Mouse (Mus musculus): Measurements from ENCODE around the gene Rnf166.

Gene Rnf166

DNA sequence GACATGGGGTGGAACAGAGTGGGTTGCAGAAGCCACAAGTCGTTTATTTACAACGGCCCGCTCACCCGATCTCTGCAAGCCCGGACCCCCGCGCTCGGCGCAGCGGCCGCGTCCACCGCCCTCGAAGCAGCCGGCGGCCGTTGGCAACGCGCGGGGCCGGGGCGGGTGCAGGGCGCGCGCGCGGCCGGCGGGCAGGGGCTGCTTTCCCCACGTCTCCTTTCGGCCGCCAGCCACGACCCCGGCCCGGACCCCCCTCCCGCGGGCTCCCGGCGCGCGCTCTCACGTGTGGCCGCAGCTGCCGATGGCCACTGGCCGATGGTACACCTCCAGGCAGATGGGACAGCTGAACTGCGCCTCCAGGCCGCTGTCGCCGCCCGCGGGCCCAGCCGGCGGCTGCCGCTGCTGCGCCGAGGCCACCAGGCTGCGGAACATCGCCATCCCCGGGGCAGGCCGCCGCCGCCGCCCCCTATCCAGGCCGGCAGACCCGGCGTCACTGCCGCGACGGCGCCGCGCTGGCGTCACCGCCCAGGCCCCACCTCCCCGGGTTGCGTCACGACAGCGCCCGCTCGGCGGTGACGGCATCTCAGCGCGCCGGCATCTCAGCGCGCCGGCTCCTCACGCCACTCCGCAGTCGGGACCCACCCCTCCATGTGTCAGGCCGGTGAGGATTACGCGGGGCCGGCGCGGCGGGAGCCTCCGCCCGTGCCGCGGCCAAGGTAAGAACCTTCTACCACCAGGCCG lies at the start of gene Rnf166, which contains the start of gene Ctu2:
Rnf166 (minus strand) TSS at position 485 of the 741 bp plus-strand sequence.
Ctu2 (plus strand) TSS at position 564 of the 741 bp plus-strand sequence.
- in situ Hi-C loops (cut with MboI; ENCODE audit: low pct_unique_long_range_greater_than_20kb in 1 of 2, low sequenced_read_pairs in 2 of 2, unreplicated experiment in 1 of 2), result no loop called here

DNA sequence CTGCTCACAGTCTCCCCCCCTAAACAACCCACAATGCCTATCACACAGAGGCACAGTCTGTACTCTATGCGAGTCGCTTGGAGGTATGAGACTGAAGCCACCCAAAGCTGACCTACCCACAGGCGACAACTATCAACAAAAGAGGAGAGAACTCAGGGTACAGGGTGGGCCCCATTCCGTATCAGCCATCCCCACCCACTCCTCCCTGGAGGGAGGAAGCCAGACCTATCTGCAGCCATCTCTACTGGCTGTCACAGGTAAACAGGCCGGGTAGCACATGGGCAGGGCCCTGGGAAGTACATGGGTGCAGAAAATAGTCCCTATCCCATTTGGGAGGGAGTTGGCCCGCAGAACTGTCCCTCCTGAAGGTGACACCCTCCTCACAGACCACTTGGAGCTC lies 49.1 kb upstream of the Rnf166 start:
- in situ Hi-C loops (cut with MboI; ENCODE audit: low pct_unique_long_range_greater_than_20kb in 1 of 2, low sequenced_read_pairs in 2 of 2, unreplicated experiment in 1 of 2), result no loop called here

DNA sequence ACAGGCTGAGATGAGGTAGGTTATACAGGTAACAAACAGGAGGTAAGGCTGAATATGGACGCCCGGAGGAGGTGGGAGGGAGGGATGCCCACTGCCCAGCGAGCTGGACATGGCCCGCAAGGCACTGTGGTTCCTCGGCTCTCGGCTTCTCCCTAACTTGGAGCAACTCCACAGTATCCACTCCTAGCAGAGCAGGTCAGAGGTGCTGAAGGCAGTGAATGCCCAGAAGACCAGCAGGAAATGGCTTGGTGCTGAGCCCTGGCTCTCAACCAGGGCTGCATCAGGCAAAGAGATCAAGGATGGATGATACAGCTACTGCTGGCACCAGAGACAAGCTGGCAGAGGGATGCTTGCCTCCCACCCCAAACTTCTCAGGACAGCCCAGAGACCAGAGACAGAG lies 48.6 kb upstream of the Rnf166 start:
- in situ Hi-C loops (cut with MboI; ENCODE audit: low pct_unique_long_range_greater_than_20kb in 1 of 2, low sequenced_read_pairs in 2 of 2, unreplicated experiment in 1 of 2), result no loop called here

DNA sequence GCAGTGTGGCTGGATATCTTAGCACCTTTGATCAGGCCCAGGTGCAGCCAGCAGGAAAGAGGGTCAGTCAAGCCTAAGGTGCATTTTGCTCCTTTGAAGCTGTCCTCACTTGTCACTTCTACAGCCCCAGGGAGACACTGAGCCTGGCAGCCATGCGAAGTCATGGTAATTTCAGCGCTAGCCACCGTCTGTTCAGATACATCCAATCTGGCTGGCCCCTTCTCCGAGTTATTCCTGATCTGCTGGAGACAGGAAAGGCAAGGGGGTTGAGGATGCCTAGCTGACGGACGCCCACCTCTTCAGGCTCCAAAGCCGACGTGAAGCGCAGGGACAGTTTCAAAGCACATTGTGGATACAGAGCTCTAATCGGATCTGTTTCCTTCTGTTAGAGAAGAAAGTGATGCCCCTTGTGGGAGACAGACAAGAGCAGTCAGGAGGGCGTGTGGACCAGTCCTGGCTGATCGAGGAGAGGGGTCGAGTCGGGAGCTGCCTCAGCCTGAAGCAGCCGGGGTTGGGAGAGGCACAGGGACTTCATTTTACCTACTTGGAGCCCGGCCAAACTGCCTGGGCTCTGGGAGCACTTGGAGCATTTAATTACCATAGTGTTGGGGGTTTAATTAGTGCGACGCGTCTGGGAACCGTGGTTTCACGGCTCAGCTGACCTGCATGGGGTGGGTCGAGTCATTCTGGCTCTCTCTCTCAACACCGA lies 47.9 kb upstream of the Rnf166 start:
- in situ Hi-C loops (cut with MboI; ENCODE audit: low pct_unique_long_range_greater_than_20kb in 1 of 2, low sequenced_read_pairs in 2 of 2, unreplicated experiment in 1 of 2), result no loop called here

DNA sequence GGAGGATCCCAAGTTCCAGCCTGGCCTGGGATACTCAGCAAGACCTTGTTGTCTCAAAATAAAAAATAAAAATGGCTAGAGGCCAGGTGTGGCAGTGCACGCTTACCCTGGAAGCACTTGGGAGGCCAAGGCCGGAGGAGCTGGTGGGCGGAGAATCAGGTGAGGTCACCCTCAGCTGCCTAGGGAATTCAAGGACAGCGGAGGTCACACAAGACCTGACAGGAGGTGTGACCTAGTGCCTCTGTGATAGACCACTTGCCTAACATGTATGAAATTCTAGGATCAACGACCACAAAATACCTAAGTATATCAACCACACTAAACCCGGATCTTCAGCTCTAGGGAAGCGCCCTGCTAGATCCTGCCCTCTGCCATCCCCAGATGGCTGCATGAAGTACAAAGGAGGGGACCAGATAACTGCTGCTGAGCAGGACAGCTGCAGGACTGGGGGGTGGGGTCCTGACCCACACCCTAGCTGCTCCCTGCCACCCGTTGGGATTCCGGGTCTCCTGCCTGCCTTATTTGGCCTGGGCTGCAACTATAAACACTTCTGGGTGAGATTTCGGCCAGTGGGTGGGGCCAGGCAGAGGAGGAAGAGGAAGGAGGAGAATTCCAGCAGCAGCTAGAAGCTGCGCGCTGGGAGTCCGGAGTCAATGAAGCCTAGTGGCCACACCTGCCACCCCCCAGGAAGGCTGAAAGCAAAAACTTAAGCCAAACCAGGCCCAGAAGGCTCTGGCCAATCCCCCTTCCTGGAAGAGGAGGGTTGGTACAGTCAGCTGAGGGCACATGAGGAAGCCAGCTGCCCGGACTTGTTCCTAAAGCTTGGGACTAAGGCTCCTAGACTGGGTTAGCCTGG lies 47.2 kb upstream of the Rnf166 start:
- in situ Hi-C loops (cut with MboI; ENCODE audit: low pct_unique_long_range_greater_than_20kb in 1 of 2, low sequenced_read_pairs in 2 of 2, unreplicated experiment in 1 of 2), result no loop called here

DNA sequence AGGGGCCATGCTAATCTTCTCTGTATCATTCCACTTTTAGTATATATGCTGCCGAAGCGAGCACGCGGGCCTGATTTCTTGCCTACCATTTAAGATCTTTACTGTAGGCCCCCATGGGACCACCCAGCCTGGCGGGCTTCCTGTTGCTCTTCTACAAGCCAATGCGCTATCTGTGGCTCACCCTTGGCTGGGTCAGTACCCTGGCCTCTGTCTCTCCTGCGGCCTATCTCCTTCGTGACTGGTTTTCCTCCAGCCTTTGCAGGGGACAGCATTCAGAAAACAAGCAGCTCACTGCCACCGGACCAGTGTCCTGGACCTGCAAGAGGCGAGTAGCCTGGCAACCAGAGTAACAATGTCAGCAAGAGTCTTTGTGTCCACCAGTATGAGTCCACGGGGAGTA lies 44.7 kb upstream of the Rnf166 start:
- in situ Hi-C loops (cut with MboI; ENCODE audit: low pct_unique_long_range_greater_than_20kb in 1 of 2, low sequenced_read_pairs in 2 of 2, unreplicated experiment in 1 of 2), result no loop called here

DNA sequence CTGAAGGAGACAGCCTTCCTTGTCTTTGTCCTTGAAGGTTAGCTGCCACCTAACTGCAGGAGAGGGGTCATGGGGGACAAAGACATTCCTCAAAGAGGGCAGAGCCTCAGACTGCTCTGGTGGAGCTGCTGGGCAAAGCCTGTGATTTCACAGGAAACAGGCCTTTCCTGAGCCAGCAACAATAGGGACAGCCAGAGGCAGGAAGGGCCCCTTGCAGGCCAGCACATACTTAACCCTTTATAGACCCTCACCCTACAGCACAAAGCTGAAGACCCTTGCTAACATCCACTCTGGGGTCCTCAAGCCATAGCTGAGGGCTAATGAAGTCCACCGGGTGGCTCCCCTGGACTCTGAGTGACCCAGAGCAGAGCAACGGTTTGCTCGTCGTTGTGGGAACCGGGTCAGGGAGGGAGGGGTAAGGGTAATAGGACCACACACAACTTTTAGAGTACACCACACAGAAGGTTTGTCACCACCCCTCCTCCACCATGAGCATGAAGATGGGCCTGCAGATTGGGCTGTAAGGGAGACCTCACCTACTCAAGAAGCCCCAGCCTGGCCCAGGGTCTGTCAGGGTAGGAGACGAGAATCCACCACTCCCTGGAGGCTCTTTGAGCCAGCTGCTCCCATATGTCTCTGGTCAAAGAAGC lies 41.8 kb upstream of the Rnf166 start:
- in situ Hi-C loops (cut with MboI; ENCODE audit: low pct_unique_long_range_greater_than_20kb in 1 of 2, low sequenced_read_pairs in 2 of 2, unreplicated experiment in 1 of 2), result no loop called here

DNA sequence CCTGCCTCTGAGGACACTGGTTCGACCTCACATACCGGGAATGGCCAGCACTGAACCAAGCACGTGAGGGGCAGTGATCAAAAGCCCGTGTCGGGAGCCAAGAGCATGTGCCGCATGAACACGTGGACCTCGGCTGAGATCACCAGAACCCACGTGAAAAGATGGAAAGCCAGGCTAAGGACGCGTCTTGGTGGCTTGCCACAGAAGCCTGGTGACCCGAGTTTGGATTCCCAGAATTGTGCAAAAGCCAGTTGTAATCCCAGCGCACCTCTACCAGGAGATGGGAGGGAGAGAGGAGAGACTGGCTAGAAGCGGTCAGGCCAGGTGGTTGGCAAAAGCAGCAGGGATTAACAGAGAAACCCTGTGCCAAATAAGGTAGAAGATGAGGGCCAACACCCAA lies 39.8 kb upstream of the Rnf166 start:
- in situ Hi-C loops (cut with MboI; ENCODE audit: low pct_unique_long_range_greater_than_20kb in 1 of 2, low sequenced_read_pairs in 2 of 2, unreplicated experiment in 1 of 2), result no loop called here

DNA sequence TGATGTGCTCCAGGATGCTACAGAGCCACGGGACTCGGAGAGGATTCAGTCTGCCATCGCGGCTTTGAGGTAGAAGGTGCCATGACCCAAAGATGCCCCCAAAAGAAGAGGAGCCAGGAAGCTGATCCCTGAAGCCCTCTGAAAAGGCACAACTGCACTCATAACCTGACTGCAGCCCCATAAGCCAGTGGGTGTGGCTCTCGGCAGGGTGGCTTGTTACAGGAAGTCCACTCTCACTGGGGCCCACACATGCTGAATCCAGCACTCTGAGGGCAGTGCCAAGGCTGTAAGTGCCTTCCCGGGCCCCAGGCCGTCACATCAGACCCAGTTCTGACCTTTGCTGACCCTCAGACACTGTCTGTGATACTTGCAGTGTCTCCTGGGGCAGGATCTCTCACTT lies 36.5 kb upstream of the Rnf166 start:
- in situ Hi-C loops (cut with MboI; ENCODE audit: low pct_unique_long_range_greater_than_20kb in 1 of 2, low sequenced_read_pairs in 2 of 2, unreplicated experiment in 1 of 2), result no loop called here

DNA sequence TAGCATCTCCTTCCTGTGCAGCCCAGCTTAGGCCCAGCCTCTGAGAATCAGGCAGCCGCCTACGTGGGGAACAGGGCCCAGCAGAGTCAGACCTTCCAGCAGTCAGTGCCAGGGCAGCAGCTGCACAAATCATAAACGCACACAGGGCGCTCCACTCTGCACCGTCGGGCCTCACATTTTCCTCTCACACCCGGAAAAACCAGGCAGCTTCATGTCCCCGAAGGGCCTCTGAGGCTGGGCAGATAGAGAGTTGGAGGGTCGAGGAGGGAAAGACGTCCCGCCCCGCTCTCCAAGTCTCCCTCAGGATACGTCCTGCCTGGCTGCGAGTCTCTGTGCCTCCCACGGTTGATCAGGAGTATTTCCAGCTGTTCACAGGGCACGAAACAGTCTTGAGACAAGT lies 35.7 kb upstream of the Rnf166 start:
- in situ Hi-C loops (cut with MboI; ENCODE audit: low pct_unique_long_range_greater_than_20kb in 1 of 2, low sequenced_read_pairs in 2 of 2, unreplicated experiment in 1 of 2), result no loop called here

DNA sequence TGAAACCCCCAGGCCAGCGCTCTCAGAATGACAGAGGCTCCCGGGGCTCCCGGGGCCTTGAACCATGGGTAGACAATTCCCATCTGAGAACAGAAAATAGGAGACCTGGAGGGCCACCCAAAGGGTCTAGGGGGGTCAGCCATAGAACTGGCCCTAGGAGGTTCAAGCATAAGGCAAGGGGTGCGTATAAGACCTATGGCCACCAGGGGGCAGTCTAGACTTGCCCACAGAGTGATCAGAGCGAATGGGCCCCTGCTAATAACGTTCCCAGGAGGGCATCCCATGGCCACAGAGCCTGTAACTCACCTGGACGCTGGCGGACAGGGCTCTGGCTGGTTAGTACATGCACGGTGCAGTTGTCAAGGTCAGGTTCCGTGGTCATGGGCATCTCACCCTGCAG lies 25.0 kb upstream of the Rnf166 start:
- in situ Hi-C loops (cut with MboI; ENCODE audit: low pct_unique_long_range_greater_than_20kb in 1 of 2, low sequenced_read_pairs in 2 of 2, unreplicated experiment in 1 of 2), result loop anchor here (5.0 kb wide), 2 partner anchors 46 to 66 kb away; partner anchors contain the start of gene Cdt1 (in 1 of the 2)

DNA sequence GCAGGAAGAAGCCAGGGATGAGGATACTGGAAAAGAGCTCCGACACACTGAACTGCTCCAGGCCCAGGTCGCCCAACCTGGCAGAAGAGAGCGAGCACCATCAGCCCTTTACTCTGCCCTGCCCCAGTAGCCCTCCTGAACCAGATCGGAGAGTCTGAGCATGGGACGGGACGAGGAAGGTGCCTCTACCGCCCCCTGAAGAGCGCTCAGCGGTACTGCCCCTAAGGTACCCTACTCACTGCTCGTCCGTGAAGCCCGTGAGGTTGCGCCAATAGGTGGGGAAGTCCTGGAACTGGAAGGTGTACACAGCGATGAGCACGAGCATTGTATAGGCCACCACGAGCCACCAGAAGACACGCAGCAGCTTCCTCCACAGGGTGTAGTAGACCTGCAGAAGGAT lies 22.0 kb upstream of the Rnf166 start:
- in situ Hi-C loops (cut with MboI; ENCODE audit: low pct_unique_long_range_greater_than_20kb in 1 of 2, low sequenced_read_pairs in 2 of 2, unreplicated experiment in 1 of 2), result no loop called here

DNA sequence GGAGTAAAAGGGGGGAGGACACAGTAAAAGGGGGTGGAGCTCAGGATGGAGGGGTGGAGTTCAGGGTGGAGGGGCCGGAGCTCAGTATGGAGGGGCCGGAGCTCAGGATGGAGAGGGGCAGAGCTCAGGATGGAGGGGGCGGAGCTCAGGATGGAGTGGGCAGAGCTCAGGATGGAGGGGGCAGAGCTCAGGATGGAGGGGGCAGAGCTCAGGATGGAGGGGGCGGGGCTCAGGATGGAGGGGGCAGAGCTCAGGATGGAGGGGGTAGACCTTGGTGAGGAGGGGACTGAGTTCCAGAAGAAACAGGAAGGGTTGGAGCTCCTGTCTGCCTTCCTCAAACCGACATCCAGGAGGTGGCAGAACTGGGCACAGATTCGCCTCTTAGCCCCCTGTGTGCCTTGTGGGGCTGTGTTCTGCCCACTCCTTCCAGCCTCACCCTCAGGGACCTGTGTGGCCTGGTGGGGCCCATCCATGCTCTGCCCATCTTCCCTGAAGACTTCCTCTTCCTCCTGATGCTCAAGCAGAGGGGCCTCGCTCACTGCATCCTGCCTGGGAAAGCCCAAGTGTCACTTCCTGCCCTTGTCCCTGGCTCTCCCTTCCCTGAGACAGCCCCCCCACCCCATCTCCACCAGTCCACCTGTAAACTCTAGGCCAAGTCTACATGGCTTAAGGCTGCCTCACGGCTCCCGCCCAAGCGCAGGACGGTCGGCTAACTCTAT lies 21.3 kb upstream of the Rnf166 start:
- in situ Hi-C loops (cut with MboI; ENCODE audit: low pct_unique_long_range_greater_than_20kb in 1 of 2, low sequenced_read_pairs in 2 of 2, unreplicated experiment in 1 of 2), result no loop called here

DNA sequence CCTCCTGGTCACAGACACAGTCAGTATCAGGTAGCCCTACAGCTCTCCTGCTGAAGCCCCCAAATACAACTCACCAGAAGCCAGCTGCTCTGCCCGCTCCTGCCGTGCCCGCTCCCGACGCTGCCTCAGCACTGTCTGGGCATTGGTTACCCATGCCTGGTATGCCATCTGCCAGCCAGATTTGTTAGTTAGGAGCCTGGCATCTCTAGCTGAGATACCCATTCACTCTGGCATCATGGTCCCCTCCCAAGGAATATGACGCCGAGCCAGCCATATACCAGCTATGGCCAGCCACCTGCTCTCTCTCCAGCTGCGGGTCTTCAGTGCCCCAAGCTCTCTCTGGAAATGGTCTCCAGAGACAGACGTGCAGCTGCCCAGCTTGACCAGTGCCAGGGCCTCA lies 12.5 kb upstream of the Rnf166 start:
- in situ Hi-C loops (cut with MboI; ENCODE audit: low pct_unique_long_range_greater_than_20kb in 1 of 2, low sequenced_read_pairs in 2 of 2, unreplicated experiment in 1 of 2), result no loop called here

DNA sequence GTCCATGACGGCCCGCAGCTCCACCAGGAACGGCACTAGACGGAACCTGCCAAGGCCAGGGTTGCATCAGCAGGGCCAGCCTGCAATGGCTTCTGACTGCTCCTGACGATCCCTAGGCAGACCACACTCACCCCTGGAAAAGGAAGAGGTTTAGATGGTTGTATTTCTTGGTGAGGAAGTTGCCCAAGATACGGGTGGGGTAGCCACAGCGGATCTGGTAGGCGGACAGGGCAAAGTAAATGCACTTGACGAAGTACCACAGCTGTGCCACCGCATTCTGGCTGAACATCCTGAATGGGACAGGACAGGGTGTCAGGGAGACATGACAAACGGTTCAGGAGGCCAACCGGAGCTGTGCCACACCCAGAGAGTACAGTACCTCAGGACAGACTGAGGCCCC lies 9.0 kb upstream of the Rnf166 start:
- in situ Hi-C loops (cut with MboI; ENCODE audit: low pct_unique_long_range_greater_than_20kb in 1 of 2, low sequenced_read_pairs in 2 of 2, unreplicated experiment in 1 of 2), result no loop called here

DNA sequence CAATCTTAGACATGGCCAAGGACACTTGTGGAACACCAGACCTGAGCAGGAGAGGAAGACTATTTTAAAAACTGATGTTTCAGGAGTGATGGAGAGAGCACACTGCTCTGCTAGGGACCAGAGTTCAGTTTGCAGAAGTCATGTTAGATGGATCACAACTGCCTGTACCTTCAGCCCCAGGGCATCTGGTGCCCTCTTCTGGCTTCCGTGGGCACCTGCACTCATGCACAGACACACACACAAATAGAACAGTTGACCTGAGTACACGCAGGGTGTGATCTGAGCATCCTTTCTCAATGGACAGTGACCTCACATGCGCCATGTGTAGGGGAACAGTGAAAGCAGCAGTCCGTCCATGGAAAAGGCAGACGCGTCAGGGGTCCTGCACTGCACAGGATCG lies 8.0 kb upstream of the Rnf166 start:
- in situ Hi-C loops (cut with MboI; ENCODE audit: low pct_unique_long_range_greater_than_20kb in 1 of 2, low sequenced_read_pairs in 2 of 2, unreplicated experiment in 1 of 2), result no loop called here

DNA sequence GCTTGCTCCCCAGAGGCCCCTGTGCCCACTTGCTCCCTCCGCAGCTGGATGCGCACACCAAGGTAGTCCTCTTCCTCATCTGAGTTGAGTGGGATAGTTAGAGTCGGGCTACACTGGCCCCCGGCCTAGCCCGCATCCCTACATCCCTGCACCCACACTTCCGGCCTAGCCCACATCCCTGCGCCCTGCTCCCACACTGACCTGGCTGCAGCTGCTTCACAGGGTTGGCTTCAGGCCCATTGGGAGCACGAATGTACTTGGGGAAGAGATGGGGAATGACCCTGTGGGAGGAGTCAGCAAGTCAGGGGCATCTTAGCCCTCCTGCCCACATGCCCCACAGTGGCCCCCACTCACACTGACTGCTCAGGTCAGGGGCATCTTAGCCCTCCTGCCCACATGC lies 6.6 kb upstream of the Rnf166 start:
- in situ Hi-C loops (cut with MboI; ENCODE audit: low pct_unique_long_range_greater_than_20kb in 1 of 2, low sequenced_read_pairs in 2 of 2, unreplicated experiment in 1 of 2), result no loop called here

DNA sequence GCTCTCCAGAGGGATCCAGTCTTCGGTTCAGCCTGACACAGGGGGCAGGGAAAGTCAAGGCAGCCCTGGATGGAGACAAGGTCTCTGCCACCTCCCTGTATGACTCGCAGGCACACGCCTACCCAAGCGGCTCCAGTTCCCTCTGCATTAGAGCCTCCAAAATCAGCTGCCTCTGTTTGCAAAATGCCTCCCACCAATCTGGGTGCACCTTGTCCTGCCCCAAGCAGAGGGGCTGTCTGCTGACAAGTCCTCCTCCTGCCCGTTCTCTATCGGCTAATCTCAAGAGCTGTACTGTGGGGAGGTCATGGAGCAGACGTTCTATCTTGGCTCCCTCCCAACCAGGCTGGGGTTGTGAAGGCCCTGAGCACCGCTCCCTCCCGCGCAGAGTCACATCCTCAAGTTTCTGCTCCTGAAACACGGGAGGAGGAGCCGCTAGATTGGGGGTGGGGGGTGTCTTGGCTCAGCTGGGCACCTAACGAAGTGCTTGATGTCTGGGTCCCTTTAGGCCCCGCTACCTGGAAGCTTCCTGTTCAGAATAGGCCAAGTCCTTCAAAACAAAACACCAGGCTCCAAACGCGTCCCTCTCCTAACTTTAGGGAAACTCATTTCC lies 808 bp downstream of the Rnf166 start:
- in situ Hi-C loops (cut with MboI; ENCODE audit: low pct_unique_long_range_greater_than_20kb in 1 of 2, low sequenced_read_pairs in 2 of 2, unreplicated experiment in 1 of 2), result no loop called here

Data from mouse embryonic stem cell (cell line).